Mouse (Mus musculus): ENCODE measurements around the gene Safb2. TPM values are rescaled to one million over a fixed set of nuclear protein-coding genes. Genes with fewer than 3 reads are reported as not detected.

Safb2 gene
- polyA plus RNA-seq, 1 experiment = 233 TPM

DNA sequence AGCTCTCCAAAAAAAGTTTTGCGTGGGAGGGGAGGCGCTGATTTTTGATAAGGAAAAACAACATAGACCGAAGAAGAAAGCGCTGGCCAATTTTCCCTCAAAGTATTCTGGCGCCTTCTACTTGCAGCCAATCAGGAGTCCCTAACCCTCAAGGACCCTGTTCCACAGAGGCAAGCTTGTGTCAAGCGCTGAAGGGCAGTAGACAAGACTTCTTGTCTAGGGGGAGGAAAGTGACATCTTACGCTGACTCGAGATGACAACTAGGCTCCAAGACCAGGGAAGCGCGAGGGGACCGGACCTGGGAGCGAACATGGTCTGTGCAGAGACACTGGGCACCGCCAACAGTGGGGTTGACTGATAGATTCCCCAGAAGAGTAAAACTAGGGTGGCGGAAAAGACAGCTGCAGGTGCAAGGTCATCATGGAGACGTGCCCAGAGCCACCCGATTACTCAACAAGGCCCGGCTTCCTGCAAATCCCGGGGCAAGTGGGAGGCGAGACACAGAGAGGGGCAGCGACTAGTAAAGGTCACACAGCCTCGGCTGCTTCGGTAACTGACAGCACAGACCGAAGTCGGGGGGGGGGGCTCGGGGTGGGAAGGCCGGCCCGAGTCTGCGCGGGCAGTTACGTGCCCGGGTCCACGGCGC, 651 bp downstream of the Safb2 start:
- no peak for TF ChIP-seq GATA1 (IDR thresholded peaks at IDR 0.05; ENCODE audit: low read length)

DNA sequence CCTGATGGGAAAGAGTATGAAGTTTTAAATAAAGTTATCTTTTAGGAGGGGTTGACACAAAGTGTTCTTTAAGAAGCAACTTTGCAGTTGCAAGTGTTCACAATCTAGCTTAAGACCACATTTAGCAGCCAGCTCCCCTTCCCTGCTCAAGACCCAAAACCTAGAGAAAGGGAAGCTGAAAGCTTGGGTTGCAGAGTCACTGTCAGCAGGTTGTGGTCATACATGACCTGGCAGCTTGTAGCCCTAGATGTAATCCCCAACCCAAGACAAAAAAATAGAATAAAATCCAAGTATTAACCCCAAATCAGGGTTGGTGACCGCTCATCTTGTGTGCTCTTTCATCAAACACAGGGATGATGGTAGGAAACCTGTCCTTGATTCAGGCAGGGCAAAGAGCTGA, 1.3 kb downstream of the Safb2 start:
- TF ChIP-seq GATA1 (IDR thresholded peaks at IDR 0.05; ENCODE audit: low read length) = no peak

DNA sequence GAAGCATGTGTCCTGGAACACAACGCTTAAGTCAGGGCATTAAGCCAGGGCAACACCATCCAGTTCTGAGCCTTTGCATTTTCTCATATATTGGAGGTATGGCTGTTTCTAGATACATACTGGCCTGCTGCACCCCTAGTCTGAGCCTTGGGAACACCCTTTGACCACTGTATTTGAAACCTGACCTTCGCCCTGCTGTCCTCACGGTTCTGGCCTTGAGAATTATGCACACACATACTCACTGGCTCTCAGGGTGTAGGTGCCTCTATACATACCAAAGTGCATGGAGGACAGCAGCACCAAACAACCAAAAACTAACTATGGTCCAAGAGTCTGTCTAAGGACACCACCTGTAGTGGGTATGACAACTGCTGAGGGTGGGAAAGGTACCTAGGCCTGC, 11.4 kb downstream of the Safb2 start:
- no peak for TF ChIP-seq GATA1 (IDR thresholded peaks at IDR 0.05; ENCODE audit: low read length)

DNA sequence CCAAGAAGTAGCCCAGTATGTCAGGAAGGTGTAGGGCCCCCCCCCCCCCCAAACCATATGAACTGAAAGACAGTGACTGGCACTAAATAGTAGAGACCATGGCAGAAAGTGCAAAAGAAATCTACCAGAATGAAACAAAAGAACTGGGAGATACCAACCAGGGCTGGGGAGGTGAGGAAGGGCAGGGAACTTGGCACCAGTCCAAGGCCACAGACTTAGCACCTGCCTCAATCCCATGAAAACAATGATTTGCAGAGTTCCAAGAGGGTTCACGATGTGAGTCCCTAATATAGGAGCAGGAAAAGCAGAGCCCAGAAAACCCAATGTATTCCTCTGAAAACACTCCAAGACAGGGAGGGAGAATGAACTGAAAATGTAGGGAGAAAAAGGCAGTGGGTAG, 12.2 kb downstream of the Safb2 start:
- TF ChIP-seq GATA1 (IDR thresholded peaks at IDR 0.05; ENCODE audit: low read length) = no peak

DNA sequence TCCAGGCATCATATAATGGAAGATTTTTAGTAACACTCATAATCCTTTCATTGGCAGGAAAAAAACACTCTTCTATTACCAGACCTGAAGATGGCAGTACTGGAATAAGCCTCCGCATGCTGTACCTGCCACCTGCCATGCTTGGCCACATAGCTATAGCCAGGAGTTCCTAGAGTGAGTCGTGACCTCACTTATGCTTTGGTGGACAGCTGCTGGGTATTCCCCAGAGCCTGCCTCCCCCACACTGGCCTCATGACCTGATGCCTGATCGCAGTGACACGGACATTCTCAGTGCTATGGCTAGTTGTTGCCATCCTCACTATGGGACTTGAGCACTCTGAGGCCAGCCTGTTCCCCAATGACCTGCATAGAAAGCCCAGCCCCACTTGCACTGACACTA, 14.1 kb downstream of the Safb2 start:
- no peak for TF ChIP-seq GATA1 (IDR thresholded peaks at IDR 0.05; ENCODE audit: low read length)

DNA sequence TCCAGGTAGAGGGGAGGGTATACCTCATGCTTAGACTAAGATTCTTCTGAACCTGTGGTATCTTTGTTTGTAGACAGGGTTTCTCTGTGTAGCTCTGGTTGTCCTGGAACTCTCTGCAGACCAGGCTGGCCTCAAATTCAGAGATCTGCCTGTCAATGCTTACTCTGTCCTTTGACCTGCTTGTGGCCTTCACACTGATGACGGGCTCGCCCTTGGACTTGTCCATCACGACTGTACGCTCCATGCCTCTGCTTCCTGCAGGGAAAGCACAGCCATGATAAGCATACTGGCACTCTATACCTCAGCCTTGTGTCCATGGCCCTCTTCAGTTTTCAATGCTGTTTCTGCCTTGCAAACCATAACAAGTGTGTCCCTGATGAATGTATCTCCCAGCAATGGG, 17.0 kb downstream of the Safb2 start:
- TF ChIP-seq GATA1 (IDR thresholded peaks at IDR 0.05; ENCODE audit: low read length) = no peak

DNA sequence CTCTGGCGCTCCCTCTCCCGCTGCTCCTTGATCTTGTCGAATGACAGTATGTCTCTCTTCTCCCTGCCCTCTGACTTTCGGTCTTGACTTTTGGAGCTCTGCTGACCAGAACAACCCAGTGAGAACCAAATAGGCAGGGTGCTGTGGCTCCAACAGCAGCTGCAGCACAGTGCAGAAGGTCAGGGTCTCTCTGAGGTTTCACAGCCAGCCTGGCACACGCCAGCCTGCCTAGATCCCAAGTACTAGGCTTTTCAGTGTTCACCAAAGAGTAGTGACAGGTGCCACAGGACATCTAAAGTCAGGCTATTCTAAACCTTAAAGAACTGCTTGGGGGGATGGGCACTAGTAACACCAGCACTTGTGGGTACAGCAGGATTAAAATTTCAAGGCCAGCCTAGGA, 17.5 kb downstream of the Safb2 start:
- no peak for TF ChIP-seq GATA1 (IDR thresholded peaks at IDR 0.05; ENCODE audit: low read length)

DNA sequence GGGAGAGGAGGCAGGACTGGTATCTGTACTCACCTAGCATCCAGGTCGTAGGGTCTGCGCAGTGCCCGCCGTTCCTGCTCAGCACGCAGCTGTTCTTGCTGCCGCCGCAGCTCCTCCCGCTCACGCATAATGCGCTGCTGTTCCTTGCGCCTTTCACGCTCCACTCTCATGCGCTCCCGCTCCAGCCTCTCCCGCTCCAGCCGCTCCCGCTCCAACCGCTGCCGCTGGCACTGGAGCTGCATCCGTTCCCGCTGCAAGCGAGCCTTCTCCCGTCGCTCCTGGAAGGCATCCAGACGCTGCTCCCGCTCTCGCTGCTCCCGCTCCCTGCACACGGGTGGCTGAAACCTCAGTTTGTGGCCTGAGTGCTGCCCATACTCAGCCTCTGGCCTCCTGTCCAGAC, 18.1 kb downstream of the Safb2 start:
- no peak for TF ChIP-seq GATA1 (IDR thresholded peaks at IDR 0.05; ENCODE audit: low read length)

DNA sequence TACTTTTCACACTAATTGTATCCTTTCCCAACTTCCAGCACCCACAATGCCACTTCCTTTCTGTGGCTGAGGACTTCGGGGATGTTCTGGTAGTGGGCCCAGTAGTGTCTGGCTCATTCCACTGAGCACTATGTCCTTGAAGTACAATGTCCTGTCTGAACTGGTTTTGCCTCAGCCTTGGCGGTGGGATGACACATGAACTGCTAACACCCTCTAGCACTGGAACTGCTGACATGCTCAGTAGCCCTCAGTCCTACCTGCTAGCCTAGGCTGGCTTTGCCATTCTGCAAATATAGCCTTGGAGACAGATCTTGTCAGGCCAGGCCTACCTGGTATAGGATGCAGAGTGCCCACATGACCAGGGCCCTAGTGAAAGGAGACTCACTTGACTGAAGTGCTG, 22.5 kb downstream of the Safb2 start:
- no peak for TF ChIP-seq GATA1 (IDR thresholded peaks at IDR 0.05; ENCODE audit: low read length)

DNA sequence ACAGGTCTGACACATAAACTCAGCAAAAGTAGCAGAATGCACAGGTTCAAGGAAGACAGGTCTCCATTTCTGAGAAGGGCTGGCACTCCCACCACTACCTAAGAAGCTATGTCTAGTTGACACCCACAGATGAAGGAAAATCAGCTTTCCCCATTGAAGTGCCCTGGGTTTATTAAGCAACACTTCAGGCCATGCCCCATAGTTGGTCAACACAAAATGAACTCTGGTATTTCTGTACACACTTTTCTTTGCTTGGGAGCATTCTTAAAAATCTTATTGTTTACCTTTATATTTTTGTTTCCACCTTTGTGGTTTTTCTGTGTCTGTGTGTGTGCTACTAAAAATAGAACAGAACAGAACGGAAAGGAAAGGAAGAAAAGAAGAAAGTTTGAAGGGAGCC, 24.3 kb downstream of the Safb2 start:
- TF ChIP-seq GATA1 (IDR thresholded peaks at IDR 0.05; ENCODE audit: low read length) = no peak

DNA sequence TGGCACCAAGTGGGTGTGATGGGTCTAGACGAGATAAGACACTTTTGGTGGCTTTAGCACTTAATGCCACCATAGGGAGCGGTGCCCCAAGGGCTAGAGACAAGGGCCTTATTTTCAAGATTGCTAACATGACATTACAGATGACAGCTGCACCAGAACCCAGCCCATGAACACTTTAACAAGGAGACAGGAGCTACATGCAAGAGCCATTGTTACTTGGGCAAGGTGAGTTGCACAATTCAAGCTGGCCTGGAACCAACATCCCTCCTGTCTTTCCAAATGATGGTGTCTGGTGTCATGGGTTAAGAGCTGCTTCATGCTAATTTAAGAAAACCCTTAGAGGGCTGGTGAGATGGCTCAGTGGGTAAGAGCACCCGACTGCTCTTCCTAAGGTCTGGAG, 25.0 kb downstream of the Safb2 start:
- TF ChIP-seq GATA1 (IDR thresholded peaks at IDR 0.05; ENCODE audit: low read length) = no peak

DNA sequence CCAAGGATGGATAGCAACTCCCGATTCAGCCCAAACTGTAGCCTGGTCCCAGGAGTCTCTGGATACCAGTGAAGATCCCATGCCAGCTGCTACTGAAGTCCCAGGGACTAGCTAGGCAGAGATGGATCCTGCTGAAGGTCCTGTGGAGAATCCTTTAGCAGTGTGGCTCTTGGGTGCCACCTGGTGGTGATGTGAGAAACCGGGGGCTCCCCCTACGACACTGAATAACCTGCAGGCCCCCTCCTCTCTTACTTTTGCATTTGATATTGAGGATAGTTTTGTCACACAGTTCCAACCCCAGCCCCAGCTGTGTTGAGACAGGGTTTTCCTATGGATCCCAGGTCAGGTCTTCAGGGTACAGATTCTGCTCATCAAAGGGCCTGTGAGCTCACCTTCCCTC, 25.9 kb downstream of the Safb2 start:
- TF ChIP-seq GATA1 (IDR thresholded peaks at IDR 0.05; ENCODE audit: low read length) = no peak

DNA sequence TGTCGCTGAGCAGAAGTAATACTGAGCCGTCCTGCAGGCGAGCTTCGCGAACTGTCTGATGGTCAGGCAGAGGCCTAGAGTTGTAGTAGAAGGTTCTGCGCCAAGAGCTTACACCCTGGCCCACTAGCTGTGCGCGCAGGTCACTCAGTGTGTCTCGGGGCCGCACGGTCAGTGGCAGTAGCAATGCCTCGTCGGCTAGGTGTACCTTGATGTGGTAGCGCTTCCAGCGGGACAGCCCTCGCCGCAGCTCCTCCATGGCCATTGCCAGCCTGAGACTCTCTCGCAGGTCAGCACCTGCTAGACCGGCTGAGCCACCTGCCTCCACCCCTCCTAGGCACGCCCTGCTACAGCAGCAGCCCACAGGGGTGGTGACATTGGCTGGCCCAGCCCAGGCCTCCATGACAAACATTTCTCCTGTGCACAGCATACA, 30.2 kb downstream of the Safb2 start, which contains the start of gene Gm20219:
TSS of gene Gm20219 (minus strand) at position 266 of the 430 bp plus-strand sequence.
- no peak for TF ChIP-seq GATA1 (IDR thresholded peaks at IDR 0.05; ENCODE audit: low read length)

DNA sequence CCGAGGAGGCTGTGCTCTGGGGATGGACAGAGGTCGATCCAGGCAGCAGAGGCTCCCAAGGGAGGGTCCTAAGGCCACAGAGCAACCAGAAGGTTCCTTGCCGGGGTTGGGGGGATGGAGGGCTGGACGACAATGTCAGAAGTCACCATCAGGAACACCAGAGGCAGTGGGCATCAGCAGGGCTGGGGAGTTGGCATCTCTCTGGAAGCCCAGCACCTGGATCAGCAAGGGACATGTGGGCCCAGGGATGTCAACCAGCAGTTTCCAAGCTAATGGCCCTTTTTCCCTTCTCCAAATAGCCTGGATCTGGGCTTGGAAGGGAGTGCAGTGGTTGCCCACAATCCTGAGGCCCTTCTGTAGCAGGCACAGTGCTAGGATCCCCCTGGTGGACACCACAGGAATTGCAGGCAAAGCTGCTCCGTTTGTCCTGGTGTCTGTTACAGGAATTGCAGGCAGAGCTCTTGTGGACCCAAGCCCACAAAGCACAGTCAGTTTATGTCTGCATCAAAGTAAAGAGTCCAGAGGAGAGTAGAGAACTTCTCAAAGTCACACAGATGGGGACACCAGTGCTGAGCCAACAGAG, 31.5 kb downstream of the Safb2 start:
- no peak for TF ChIP-seq GATA1 (IDR thresholded peaks at IDR 0.05; ENCODE audit: low read length)

DNA sequence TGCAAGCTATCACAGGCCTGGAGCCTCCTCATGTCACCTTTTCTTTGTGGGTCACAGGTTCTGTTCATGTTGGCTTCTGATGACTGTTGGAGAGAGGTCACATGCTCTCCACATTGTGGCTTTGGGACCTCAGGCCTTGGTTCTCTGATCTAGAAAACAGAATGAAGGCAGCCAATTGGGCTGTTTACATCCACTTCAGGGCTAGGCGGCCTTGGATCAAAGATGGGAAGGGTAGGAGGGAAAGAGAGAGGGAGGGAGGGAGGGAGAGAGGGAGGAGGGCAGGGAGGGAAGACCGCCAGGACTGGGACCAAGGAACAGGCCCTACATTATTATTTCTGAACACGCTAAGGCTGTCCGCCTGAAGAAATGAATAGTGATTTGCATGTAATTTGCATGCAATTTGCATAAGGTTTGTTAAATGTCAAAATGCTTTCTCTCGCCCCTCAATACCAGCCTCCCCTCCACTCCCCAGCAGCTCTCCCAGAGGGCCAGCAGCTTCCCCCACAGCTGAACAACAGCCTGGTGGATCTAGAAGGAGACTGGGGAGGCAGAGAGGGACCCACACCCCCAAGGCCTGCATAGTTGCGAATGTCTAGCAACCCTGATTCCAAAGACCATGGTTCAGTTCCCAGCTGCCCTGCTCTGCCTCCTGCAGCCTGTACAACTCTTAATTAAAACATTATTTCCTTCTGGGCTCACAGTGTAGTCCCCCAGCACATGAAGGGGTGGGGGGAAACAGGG, 32.4 kb downstream of the Safb2 start:
- no peak for TF ChIP-seq GATA1 (IDR thresholded peaks at IDR 0.05; ENCODE audit: low read length)

DNA sequence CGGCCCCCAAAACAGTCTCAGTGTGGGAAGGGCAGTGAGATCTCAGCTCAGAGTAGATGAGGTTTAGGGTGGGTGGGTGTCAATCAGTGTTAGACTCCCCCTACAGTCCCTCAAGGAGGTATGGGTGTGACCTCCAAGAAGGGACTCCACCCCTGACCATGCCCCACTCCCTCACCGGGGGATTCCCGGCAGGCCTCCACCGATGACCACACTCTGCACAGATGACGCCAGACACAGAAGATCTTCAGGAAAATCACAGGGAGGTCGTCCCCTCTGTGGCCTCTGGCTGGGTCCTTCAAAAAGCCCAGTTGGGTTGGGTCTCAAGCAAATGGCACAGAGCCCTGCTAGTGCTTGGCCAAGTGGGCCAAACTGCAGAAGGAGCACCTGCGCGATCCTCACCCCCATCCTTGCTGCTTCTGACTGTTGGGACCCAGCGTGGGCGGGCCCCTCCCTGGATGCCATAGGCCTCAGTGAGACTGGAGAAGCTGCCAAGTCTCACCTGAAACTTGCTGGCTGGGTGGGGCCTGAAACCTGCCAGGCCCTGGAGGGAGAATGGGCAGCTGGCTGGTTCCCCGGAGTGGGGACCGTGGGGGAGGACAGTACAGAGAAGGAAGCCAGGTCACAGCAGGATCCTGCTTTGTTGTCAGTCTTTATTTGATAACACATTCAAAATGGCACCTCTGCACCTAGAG, 33.5 kb downstream of the Safb2 start:
- TF ChIP-seq GATA1 (IDR thresholded peaks at IDR 0.05; ENCODE audit: low read length) = no peak

Measured in G1E-ER4 (cell line).